Mouse (Mus musculus) testis, adult 2 months (tissue): ENCODE data around the gene 9430015G10Rik. TPM values are rescaled to one million over a fixed set of nuclear protein-coding genes. Genes with fewer than 3 reads are reported as not detected.
"Not testable (repeated sequence)": the region's sequence is repeated elsewhere in the genome, so short reads cannot be mapped to it uniquely, and the experiment has no call there.

Experiments used
- H3K27ac ChIP-seq: fragments of 200-500 bp; 2 replicates; pipeline ENCODE4 v1.5.1; 2012; ENCODE audit warnings: low read depth, low read length; ENCODE audit not compliant: control insufficient read depth, insufficient read depth
- H3K27me3 ChIP-seq: fragments of 200-500 bp; 2 replicates; pipeline ENCODE4 v1.6.1; 2012; ENCODE audit warnings: mild to moderate bottlenecking, low read length, moderate library complexity; ENCODE audit not compliant: control insufficient read depth, insufficient read depth
- H3K36me3 ChIP-seq: fragments of 200-500 bp; 2 replicates; pipeline ENCODE4 v1.6.1; 2012; ENCODE audit warnings: mild to moderate bottlenecking, low read length; ENCODE audit not compliant: control insufficient read depth, insufficient read depth
- H3K4me1 ChIP-seq: fragments of 200-500 bp; 2 replicates; pipeline ENCODE4 v1.6.1; 2012; ENCODE audit warnings: low read length; ENCODE audit not compliant: control insufficient read depth, insufficient read depth
- H3K4me3 ChIP-seq: fragments of 200-500 bp; 2 replicates; pipeline ENCODE4 v1.5.1; 2012; ENCODE audit warnings: low read depth, mild to moderate bottlenecking, low read length, moderate library complexity, mixed read lengths; ENCODE audit not compliant: control insufficient read depth
- CTCF ChIP-seq: fragments of 200-500 bp; IDR thresholded peaks from 2 replicates; pipeline ENCODE4 v1.5.1; 2012; ENCODE audit warnings: low read depth, mild to moderate bottlenecking, inconsistent platforms, low read length, moderate library complexity; ENCODE audit not compliant: control insufficient read depth, insufficient read depth, insufficient replicate concordance
- POLR2A ChIP-seq: fragments of 200-500 bp; IDR thresholded peaks from 2 replicates; pipeline ENCODE4 v1.6.1; 2012; ENCODE audit warnings: low read depth, mild to moderate bottlenecking, inconsistent platforms, low read length, moderate library complexity; ENCODE audit not compliant: control insufficient read depth
- polyA plus RNA-seq: library from polyadenylated mRNA; depleted of rRNA; stranded (reverse); fragments of >200 nt; gene quantifications from 2 replicates; pipeline ENCODE4 v1.2.3, GENCODE M21; 2012; rRNA removed

9430015G10Rik gene
- polyA plus RNA-seq, 1 experiment = 121 TPM

- Histone ChIP-seq H3K27me3 (no peaks in the 10 kb centered on the region), H3K4me3 (no peak overlapping the region), H3K36me3 (no peaks in the 10 kb centered on the region), H3K4me1 (no peaks in the 10 kb centered on the region), H3K27ac (no peak overlapping the region)
- no peak for TF ChIP-seq CTCF
- TF ChIP-seq POLR2A = no peak
Observed at GRCm38 (mm10) chr4:156136285-156137100, 26.7 kb downstream of the 9430015G10Rik start.

- not testable (repeated sequence) for H3K4me1 ChIP-seq, H3K4me3 ChIP-seq, H3K27me3 ChIP-seq, H3K27ac ChIP-seq, H3K36me3 ChIP-seq
Observed at GRCm38 (mm10) chr4:156150887-156151286, 41.1 kb downstream of the 9430015G10Rik start.

- TF ChIP-seq CTCF (no peak), POLR2A (no peak)
- H3K4me1 ChIP-seq = no peaks in the 10 kb centered on the region
Observed at GRCm38 (mm10) chr4:156154771-156155170, 45.0 kb downstream of the 9430015G10Rik start.

GRCm38 (mm10) chr4:156166477-156166876, 56.7 kb downstream of the 9430015G10Rik start:
- Histone ChIP-seq H3K27me3 (no peaks in the 10 kb centered on the region), H3K36me3 (no peaks in the 10 kb centered on the region), H3K27ac (no peak overlapping the region), H3K4me3 (no peak overlapping the region), H3K4me1 (no peaks in the 10 kb centered on the region)
- TF ChIP-seq POLR2A (no peak), CTCF (no peak)

More at GRCm38 (mm10) chr4:156154771-156155170, 45.0 kb downstream of the 9430015G10Rik start:
- H3K36me3 ChIP-seq = no peaks in the 10 kb centered on the region
- H3K27me3 ChIP-seq = no peaks in the 10 kb centered on the region
- no peak overlapping the region for H3K27ac ChIP-seq
- H3K4me3 ChIP-seq = no peak overlapping the region

GRCm38 (mm10) chr4:156168611-156169010, 58.8 kb downstream of the 9430015G10Rik start:
- no peaks in the 10 kb centered on the region for H3K27me3 ChIP-seq
- TF ChIP-seq POLR2A (no peak), CTCF (no peak)
- no peaks in the 10 kb centered on the region for H3K36me3 ChIP-seq
- no peak overlapping the region for H3K27ac ChIP-seq
- no peak overlapping the region for H3K4me3 ChIP-seq
- peaks cover 7% of the 10 kb centered on the region for H3K4me1 ChIP-seq

GRCm38 (mm10) chr4:156169129-156169528, 59.3 kb downstream of the 9430015G10Rik start:
- peaks cover 7% of the 10 kb centered on the region for H3K4me1 ChIP-seq
- H3K27ac ChIP-seq = no peak overlapping the region
- no peak for TF ChIP-seq CTCF
- no peak for TF ChIP-seq POLR2A
- H3K27me3 ChIP-seq = no peaks in the 10 kb centered on the region
- no peak overlapping the region for H3K4me3 ChIP-seq
- H3K36me3 ChIP-seq = no peaks in the 10 kb centered on the region

- Histone ChIP-seq H3K27me3 (no peaks in the 10 kb centered on the region), H3K36me3 (no peaks in the 10 kb centered on the region), H3K27ac (no peak overlapping the region), H3K4me3 (no peak overlapping the region), H3K4me1 (peaks cover 7% of the 10 kb centered on the region)
- TF ChIP-seq CTCF = no peak
- no peak for TF ChIP-seq POLR2A
Observed at GRCm38 (mm10) chr4:156171828-156172227, 62.0 kb downstream of the 9430015G10Rik start.

Other genes with a start within 250 kb of the 9430015G10Rik start
- gene Tas1r3, start 246.6 kb upstream of the 9430015G10Rik start, polyA plus RNA-seq = 1.9 and 2.3 TPM in 2 replicates
- gene Cptp, start 240.5 kb upstream of the 9430015G10Rik start, polyA plus RNA-seq = 223 and 230 TPM in 2 replicates
- 19.9 and 21.7 TPM in 2 replicates for gene Ints11, start 240.4 kb upstream of the 9430015G10Rik start, polyA plus RNA-seq
- gene Pusl1, start 218.2 kb upstream of the 9430015G10Rik start, polyA plus RNA-seq = 20.3 and 23.5 TPM in 2 replicates
- 9.0 and 11.3 TPM in 2 replicates for gene Acap3, start 218.2 kb upstream of the 9430015G10Rik start, polyA plus RNA-seq
- 80.7 and 95.4 TPM in 2 replicates for gene Ube2j2, start 166.2 kb upstream of the 9430015G10Rik start, polyA plus RNA-seq
- 30.7 and 31.6 TPM in 2 replicates for gene C1qtnf12, start 147.7 kb upstream of the 9430015G10Rik start, polyA plus RNA-seq
- 2.4 and 2.5 TPM in 2 replicates for gene B3galt6, start 117.3 kb upstream of the 9430015G10Rik start, polyA plus RNA-seq
- 47.6 and 50.5 TPM in 2 replicates for gene Sdf4, start 117.1 kb upstream of the 9430015G10Rik start, polyA plus RNA-seq
- gene Tnfrsf4, start 96.1 kb upstream of the 9430015G10Rik start, polyA plus RNA-seq = 2.8 and 3.4 TPM in 2 replicates
- not detected in 2 replicates for gene Tnfrsf18, start 83.8 kb upstream of the 9430015G10Rik start, polyA plus RNA-seq
- 641 and 673 TPM in 2 replicates for gene Ttll10, start 50.6 kb upstream of the 9430015G10Rik start, polyA plus RNA-seq
- 0.72 and 0.85 TPM in 2 replicates for gene Rnf223, start 20.5 kb downstream of the 9430015G10Rik start, polyA plus RNA-seq
- 8.8 and 9.4 TPM in 2 replicates for gene Agrn, start 87.5 kb downstream of the 9430015G10Rik start, polyA plus RNA-seq
- gene Isg15, start 90.8 kb downstream of the 9430015G10Rik start, polyA plus RNA-seq = 0.35 and 0.95 TPM in 2 replicates
- 0.06 and 0.24 TPM in 2 replicates for gene AW011738, start 93.3 kb downstream of the 9430015G10Rik start, polyA plus RNA-seq
- gene Perm1, start 105.9 kb downstream of the 9430015G10Rik start, polyA plus RNA-seq = not detected in 2 replicates
- 40.2 and 42.7 TPM in 2 replicates for gene Plekhn1, start 124.9 kb downstream of the 9430015G10Rik start, polyA plus RNA-seq
- 13.0 and 13.6 TPM in 2 replicates for gene Noc2l, start 126.0 kb downstream of the 9430015G10Rik start, polyA plus RNA-seq
- gene Samd11, start 145.7 kb downstream of the 9430015G10Rik start, polyA plus RNA-seq = 3.0 and 4.7 TPM in 2 replicates
- gene Vmn2r-ps159, start 221.1 kb downstream of the 9430015G10Rik start, polyA plus RNA-seq = 0.73 and 0.79 TPM in 2 replicates